Mouse (Mus musculus) MEL (cell line): ENCODE data around the gene Gm28635. TPM values are rescaled to one million over a fixed set of nuclear protein-coding genes. Genes with fewer than 3 reads are reported as not detected.

Source experiments
- DNase-seq: peaks from one replicate; pipeline ENCODE4 v3.0.0; 2011; ENCODE audit warnings: low read depth, low spot score
- H3K27ac ChIP-seq: 2 replicates; pipeline ENCODE4 v1.5.1; 2012; ENCODE audit warnings: low read depth, mild to moderate bottlenecking, control low read depth, low read length, moderate library complexity; ENCODE audit not compliant: control insufficient read depth
- H3K27me3 ChIP-seq, 2 experiments: fragments of 150-350 bp in 1 of 2; sonication (generic) in 1 of 2; 2 replicates each; pipeline ENCODE4 v1.6.1; 2012; ENCODE audit warnings: low read length in 2 of 2, mild to moderate bottlenecking in 2 of 2, improper control_type of control experiment in 1 of 2, moderate library complexity in 1 of 2; ENCODE audit not compliant: insufficient read depth in 2 of 2, control insufficient read depth in 1 of 2
- H3K36me3 ChIP-seq, 2 experiments: 2 replicates each; pipeline ENCODE4 v1.6.1; 2012 to 2014; ENCODE audit warnings: low read length in 2 of 2, improper control_type of control experiment in 1 of 2, inconsistent platforms in 1 of 2, mild to moderate bottlenecking in 1 of 2; ENCODE audit not compliant: insufficient read depth in 2 of 2, control insufficient read depth in 1 of 2
- H3K4me1 ChIP-seq, 2 experiments: fragments of 150-350 bp in 1 of 2; sonication (generic) in 1 of 2; 2 replicates each; pipeline ENCODE4 v1.6.1; 2012; ENCODE audit warnings: low read length in 2 of 2, improper control_type of control experiment in 1 of 2, mild to moderate bottlenecking in 1 of 2; ENCODE audit not compliant: insufficient read depth in 2 of 2, control insufficient read depth in 1 of 2
- H3K4me3 ChIP-seq, 2 experiments: fragments of 150-350 bp in 1 of 2; sonication (generic) in 1 of 2; 2 replicates each; pipeline ENCODE4 v1.5.1; 2012; ENCODE audit warnings: low read depth in 2 of 2, low read length in 2 of 2, mild to moderate bottlenecking in 2 of 2, moderate library complexity in 2 of 2, control low read depth in 1 of 2, improper control_type of control experiment in 1 of 2; ENCODE audit not compliant: control insufficient read depth in 1 of 2, insufficient read depth in 1 of 2
- H3K79me2 ChIP-seq: 2 replicates; pipeline ENCODE4 v1.6.1; 2012; ENCODE audit warnings: mild to moderate bottlenecking, low read length, moderate library complexity; ENCODE audit not compliant: control insufficient read depth, poor library complexity, insufficient read depth
- H3K9ac ChIP-seq: 2 replicates; pipeline ENCODE4 v1.6.1; 2012; ENCODE audit warnings: low read depth, mild to moderate bottlenecking, control low read depth, low read length, moderate library complexity; ENCODE audit not compliant: control insufficient read depth, poor library complexity, severe bottlenecking
- H3K9me3 ChIP-seq: fragments of 150-350 bp; sonication (generic); replicated peaks from 2 replicates; pipeline ENCODE4 v1.6.1; 2012; ENCODE audit warnings: mild to moderate bottlenecking, low read length, improper control_type of control experiment, moderate library complexity; ENCODE audit not compliant: insufficient read depth
- BHLHE40 ChIP-seq: IDR thresholded peaks from 2 replicates; pipeline ENCODE4 v1.6.1; 2012; ENCODE audit warnings: low read depth, mild to moderate bottlenecking, inconsistent platforms, low read length, improper control_type of control experiment, borderline replicate concordance
- CHD2 ChIP-seq: IDR thresholded peaks from 2 replicates; pipeline ENCODE4 v1.6.1; 2011; ENCODE audit warnings: low read length, improper control_type of control experiment
- CTCF ChIP-seq, 3 experiments: IDR thresholded peaks in 2 of 3; conservative IDR thresholded peaks in 1 of 3; 2 replicates each; pipeline ENCODE4 v1.5.1; 2011 to 2012; ENCODE audit warnings: low read length in 3 of 3, low read depth in 2 of 3, mild to moderate bottlenecking in 2 of 3, improper control_type of control experiment in 1 of 3, inconsistent platforms in 1 of 3, mixed read lengths in 1 of 3, moderate library complexity in 1 of 3; ENCODE audit not compliant: control insufficient read depth in 1 of 3, insufficient read depth in 1 of 3, poor library complexity in 1 of 3, severe bottlenecking in 1 of 3
- EP300 ChIP-seq, 2 experiments: IDR thresholded peaks; 2 replicates each; pipeline ENCODE4 v1.6.1; 2011; ENCODE audit warnings: improper control_type of control experiment in 2 of 2, low read length in 2 of 2, low read depth in 1 of 2, mild to moderate bottlenecking in 1 of 2
- GATA1 ChIP-seq: IDR thresholded peaks from 2 replicates; pipeline ENCODE4 v1.6.1; 2011; ENCODE audit warnings: low read depth, low read length, improper control_type of control experiment
- HCFC1 ChIP-seq: IDR thresholded peaks from 2 replicates; pipeline ENCODE4 v1.6.1; 2012; ENCODE audit warnings: low read depth, mild to moderate bottlenecking, inconsistent platforms, low read length, improper control_type of control experiment, moderate library complexity
- KAT2A ChIP-seq: conservative IDR thresholded peaks from 2 replicates; pipeline ENCODE4 v1.6.1; 2012; ENCODE audit warnings: low read depth, low read length, improper control_type of control experiment, inconsistent platforms
- MAFK ChIP-seq: IDR thresholded peaks from 2 replicates; pipeline ENCODE4 v1.6.1; 2011; ENCODE audit warnings: low read depth, mild to moderate bottlenecking, low read length, improper control_type of control experiment, borderline replicate concordance
- MAX ChIP-seq: IDR thresholded peaks from 2 replicates; pipeline ENCODE4 v1.6.1; 2011; ENCODE audit warnings: low read length, improper control_type of control experiment
- MAZ ChIP-seq: IDR thresholded peaks from 2 replicates; pipeline ENCODE4 v1.6.1; 2012; ENCODE audit warnings: low read depth, mild to moderate bottlenecking, inconsistent platforms, low read length, improper control_type of control experiment
- MEF2A ChIP-seq: IDR thresholded peaks from 2 replicates; pipeline ENCODE4 v1.6.1; 2014; ENCODE audit warnings: low read depth, mild to moderate bottlenecking, inconsistent platforms, low read length, improper control_type of control experiment; ENCODE audit not compliant: poor library complexity, insufficient replicate concordance, severe bottlenecking; ENCODE audit errors: extremely low read depth
- MXI1 ChIP-seq: IDR thresholded peaks from 2 replicates; pipeline ENCODE4 v1.6.1; 2011; ENCODE audit warnings: mild to moderate bottlenecking, low read depth, low read length, improper control_type of control experiment
- MYC ChIP-seq: IDR thresholded peaks from 2 replicates; pipeline ENCODE4 v1.6.1; 2011; ENCODE audit warnings: low read depth, mild to moderate bottlenecking, low read length, improper control_type of control experiment, moderate library complexity
- NELFE ChIP-seq: IDR thresholded peaks from 2 replicates; pipeline ENCODE4 v1.6.1; 2011; ENCODE audit warnings: low read depth, low read length, improper control_type of control experiment
- POLR2A ChIP-seq, 2 experiments: IDR thresholded peaks; 2 replicates each; pipeline ENCODE4 v1.6.1; 2011 to 2012; ENCODE audit warnings: low read length in 2 of 2, mild to moderate bottlenecking in 2 of 2, control low read depth in 1 of 2, improper control_type of control experiment in 1 of 2, low read depth in 1 of 2, moderate library complexity in 1 of 2; ENCODE audit not compliant: control insufficient read depth in 1 of 2, insufficient read depth in 1 of 2, poor library complexity in 1 of 2
- POLR2AphosphoS5 ChIP-seq: IDR thresholded peaks from 2 replicates; pipeline ENCODE4 v1.6.1; 2012; ENCODE audit warnings: low read depth, borderline replicate concordance, mild to moderate bottlenecking, inconsistent platforms, low read length, moderate library complexity, mixed read lengths
- SIN3A ChIP-seq: IDR thresholded peaks from 2 replicates; pipeline ENCODE4 v1.6.1; 2012; ENCODE audit warnings: low read length, improper control_type of control experiment, inconsistent platforms
- SMC3 ChIP-seq: IDR thresholded peaks from 2 replicates; pipeline ENCODE4 v1.6.1; 2011; ENCODE audit warnings: low read depth, low read length, improper control_type of control experiment
- TAL1 ChIP-seq: IDR thresholded peaks from 2 replicates; pipeline ENCODE4 v1.6.1; 2012; ENCODE audit warnings: mild to moderate bottlenecking, inconsistent platforms, low read length, moderate library complexity, mixed read lengths
- TCF12 ChIP-seq: IDR thresholded peaks from 2 replicates; pipeline ENCODE4 v1.6.1; 2014; ENCODE audit warnings: low read depth, mild to moderate bottlenecking, inconsistent platforms, low read length, improper control_type of control experiment, moderate library complexity
- USF1 ChIP-seq: IDR thresholded peaks from 2 replicates; pipeline ENCODE4 v1.6.1; 2014; ENCODE audit warnings: low read depth, mild to moderate bottlenecking, inconsistent platforms, low read length, improper control_type of control experiment, moderate library complexity
- ZC3H11A ChIP-seq: IDR thresholded peaks from 2 replicates; pipeline ENCODE4 v1.6.1; 2012; ENCODE audit warnings: low read depth, mild to moderate bottlenecking, inconsistent platforms, low read length, improper control_type of control experiment
- ZMIZ1 ChIP-seq: IDR thresholded peaks from 2 replicates; pipeline ENCODE4 v1.6.1; 2012; ENCODE audit warnings: low read depth, mild to moderate bottlenecking, inconsistent platforms, low read length, improper control_type of control experiment, moderate library complexity
- polyA plus RNA-seq, 2 experiments: library from polyadenylated mRNA; stranded (reverse) in 1 of 2; unstranded in 1 of 2; fragments of >175 nt in 1 of 2; fragments of >200 nt in 1 of 2; gene quantifications; 2 replicates each; pipeline versions ENCODE4 v1.2.1 to v1.2.4; 2012; ENCODE audit warnings: low replicate concordance in 2 of 2, low read depth in 1 of 2; ENCODE audit not compliant: insufficient read length in 2 of 2, insufficient read depth in 1 of 2, missing spikeins in 1 of 2
- total RNA-seq: library from RNA; depleted of rRNA; stranded (reverse); fragments of 300-350 nt; gene quantifications from 2 replicates; pipeline ENCODE4 v1.2.3, GENCODE M21; 2012

Gm28635 gene
- total and polyA plus RNA-seq, 3 experiments: 0.19 TPM; not detected in 2

DNA sequence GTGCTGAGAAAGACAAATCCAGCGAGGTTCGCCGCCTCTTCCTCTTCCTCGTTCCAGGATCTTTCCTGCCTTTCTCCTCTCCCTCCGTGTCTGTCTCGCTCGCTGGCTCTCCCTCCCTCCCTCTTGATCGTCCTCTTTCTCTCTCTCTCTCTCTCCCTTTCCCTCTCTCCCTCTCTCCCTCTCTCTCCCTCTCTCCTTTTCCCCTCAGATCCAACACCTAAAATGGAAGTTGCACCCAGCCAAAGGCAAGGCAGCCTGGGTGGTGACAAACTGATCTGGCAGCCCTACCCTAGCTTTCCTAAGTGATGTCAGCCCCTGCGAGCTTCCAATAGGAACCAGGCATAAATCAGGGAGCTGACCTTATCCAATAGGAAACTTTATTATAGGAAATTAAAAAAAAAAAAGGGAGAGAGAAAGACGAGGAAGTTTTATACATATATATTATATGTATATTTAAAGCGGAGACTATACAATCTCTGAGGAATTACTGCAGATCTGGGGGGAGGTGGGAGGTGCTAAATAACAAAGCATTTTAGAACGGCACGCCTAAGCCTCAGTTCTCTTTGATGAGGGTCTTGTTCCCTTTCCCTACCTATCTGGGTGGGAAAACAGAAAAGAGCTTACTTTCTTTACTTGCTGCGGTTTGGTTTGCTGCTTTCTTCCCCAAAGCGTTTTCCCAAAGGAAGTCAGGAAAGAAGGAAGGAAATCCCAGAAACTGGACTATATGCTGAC, 27.2 kb downstream of the Gm28635 start, which contains the start of gene Ctnnd1 (continued):
- TF ChIP-seq ZC3H11A (no peak), MAZ (no peak), TCF12 (no peak; the same call in 1 of the 2 replicates), POLR2AphosphoS5 (no peak), KAT2A (no peak), NELFE (peak; percentile 85), MAX (no peak; the same call in 1 of the 2 replicates), ZMIZ1 (peak; percentile 76), EP300 (IDR thresholded peaks at IDR 0.05; ENCODE audit: low read depth in 1 of 2, low read length in 2 of 2) (no peak; a peak in 1 of 4 replicates), SIN3A (peak; percentile 63; the same call in 1 of the 2 replicates), MYC (no peak; the same call in 1 of the 2 replicates), BHLHE40 (no peak), CTCF (IDR thresholded peaks at IDR 0.05 in 2 of 3, conservative IDR thresholded peaks at IDR 0.05 in 1 of 3; ENCODE audit: control insufficient read depth in 1 of 3, insufficient read depth in 1 of 3, low read depth in 2 of 3, low read length in 3 of 3, poor library complexity in 1 of 3, severe bottlenecking in 1 of 3) (no peak), USF1 (no peak), MEF2A (no peak), CHD2 (no peak), TAL1 (no peak), POLR2A (IDR thresholded peaks at IDR 0.05; ENCODE audit: control insufficient read depth in 1 of 2, insufficient read depth in 1 of 2, low read depth in 1 of 2, low read length in 2 of 2, poor library complexity in 1 of 2) (peak; percentile 74 to 88)

DNA sequence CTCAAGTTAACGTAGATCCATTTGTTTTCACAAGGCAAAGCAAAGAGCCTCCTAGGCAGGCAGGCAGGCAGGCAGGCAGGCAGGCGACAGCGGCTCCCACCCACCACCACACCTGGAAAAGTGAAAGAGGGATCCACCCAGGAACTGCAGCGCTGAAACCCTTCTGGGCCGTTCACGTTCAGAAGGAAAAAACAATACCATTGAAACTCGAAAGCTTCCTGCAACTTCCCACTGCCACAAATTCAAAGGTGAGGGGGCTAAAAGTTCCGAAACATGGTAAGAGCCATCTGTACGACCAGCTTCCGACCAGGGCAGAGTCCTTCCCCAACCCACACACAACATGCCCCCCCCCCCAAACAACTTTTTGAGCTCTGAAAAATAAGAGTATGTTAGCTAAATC, 28.2 kb downstream of the Gm28635 start:
- Histone ChIP-seq H3K9ac (peak overlapping the region; percentile 64), H3K9me3 (no peaks in the 10 kb centered on the region), H3K79me2 (peaks cover 33% of the 10 kb centered on the region), H3K27me3 (no peaks in the 10 kb centered on the region), H3K4me1 (peaks cover 4 to 5% of the 10 kb centered on the region in 2 experiments; a peak in 3 of 4 replicates), H3K36me3 (peaks cover 0 to 15% of the 10 kb centered on the region in 2 experiments; a peak in 3 of 4 replicates), H3K4me3 (peak overlapping the region; percentile 70 to 97), H3K27ac (no peak overlapping the region)
- peak; percentile 52 for DNase-seq
- no peak for TF ChIP-seq BHLHE40
- no peak for TF ChIP-seq SIN3A
- TF ChIP-seq MXI1: no peak
- TF ChIP-seq MAFK: no peak
- TF ChIP-seq HCFC1: no peak
- no peak for TF ChIP-seq GATA1
- TF ChIP-seq CHD2: no peak
- no peak for TF ChIP-seq TAL1
- no peak for TF ChIP-seq SMC3
- no peak for TF ChIP-seq POLR2A (IDR thresholded peaks at IDR 0.05; ENCODE audit: control insufficient read depth in 1 of 2, insufficient read depth in 1 of 2, low read depth in 1 of 2, low read length in 2 of 2, poor library complexity in 1 of 2)
- TF ChIP-seq, all 39 proteins: peak for 0
